Mouse (Mus musculus) hindbrain, embryonic 14.5 days (tissue): ENCODE results near the gene C1qtnf7. TPM values are rescaled to one million over a fixed set of nuclear protein-coding genes. Genes with fewer than 3 reads are reported as not detected.

Source experiments
- ATAC-seq: fragments of 200-750 bp; cut with Nextera tagmentation; 2 replicates; pipeline ENCODE4 v1.8.0; 2017; ENCODE audit warnings: moderate number of reproducible peaks, mild to moderate bottlenecking, moderate TSS enrichment, moderate library complexity; ENCODE audit not compliant: low FRiP score
- DNase-seq: peaks from one replicate; pipeline ENCODE4 v3.0.0-alpha.2; 2015; ENCODE audit warnings: low spot score
- H3K27ac ChIP-seq: fragments of 300-500 bp; sonication (generic); 2 replicates; pipeline ENCODE4 v1.5.1; 2014; ENCODE audit warnings: mild to moderate bottlenecking, moderate library complexity
- H3K27me3 ChIP-seq: fragments of 300-500 bp; sonication (generic); 2 replicates; pipeline ENCODE4 v1.6.1; 2014; ENCODE audit warnings: mild to moderate bottlenecking, low read length, mixed read lengths; ENCODE audit not compliant: control insufficient read depth, insufficient read depth
- H3K36me3 ChIP-seq: fragments of 300-500 bp; sonication (generic); replicated peaks from 2 replicates; pipeline ENCODE4 v1.6.1; 2014; ENCODE audit not compliant: control insufficient read depth, insufficient read depth
- H3K4me1 ChIP-seq: fragments of 300-500 bp; sonication (generic); replicated peaks from 2 replicates; pipeline ENCODE4 v1.6.1; 2014; ENCODE audit warnings: antibody characterized with exemption, low read length, mixed read lengths; ENCODE audit not compliant: control insufficient read depth, insufficient read depth
- H3K4me2 ChIP-seq: fragments of 300-500 bp; sonication (generic); replicated peaks from 2 replicates; pipeline ENCODE4 v1.6.1; 2014; ENCODE audit warnings: mild to moderate bottlenecking, moderate library complexity
- H3K4me3 ChIP-seq: fragments of 300-500 bp; sonication (generic); replicated peaks from 2 replicates; pipeline ENCODE4 v1.5.1; 2014; ENCODE audit warnings: mild to moderate bottlenecking, low read length
- H3K9ac ChIP-seq: fragments of 300-500 bp; sonication (generic); 2 replicates; pipeline ENCODE4 v1.6.1; 2014
- H3K9me3 ChIP-seq: fragments of 300-500 bp; sonication (generic); 2 replicates; pipeline ENCODE4 v1.6.1; 2016; ENCODE audit warnings: low read length; ENCODE audit not compliant: control insufficient read depth
- whole genome bisulfite sequencing: fragments of 180-500 bp; shearing (Covaris S2); extraction: QIAGEN DNeasy Blood & Tissue Kit; methylation state at CpG from one replicate; pipeline ENCODE4 v1.1.7; 2014; 5-methylcytosine and 5-hydroxymethylcytosine counted together
- polyA plus RNA-seq: library from polyadenylated mRNA; unstranded; fragments of >200 nt; fragmentation: Nextera tagmentation; extraction: Ambion mirVana; gene quantifications from 2 replicates; pipeline ENCODE4 v1.2.1, GENCODE M21; 2014

C1qtnf7 gene
- polyA plus RNA-seq, 1 experiment from 2014 or later = 1.7 TPM

- Histone ChIP-seq H3K4me3 (peak overlapping the region; percentile 15; the same call in 1 of the 2 replicates), H3K4me1 (peaks cover 24% of the 10 kb centered on the region), H3K36me3 (no peaks in the 10 kb centered on the region), H3K9me3 (no peaks in the 10 kb centered on the region), H3K9ac (no peak overlapping the region), H3K27ac (no peak overlapping the region), H3K27me3 (0 out of 2 replicates have a peak, but pooled peaks cover 2% of the 10 kb centered on the region), H3K4me2 (peak overlapping the region; percentile 35)
- ATAC-seq (peak; percentile 21; the same call in 1 of the 2 replicates), DNase-seq (peak; percentile 54)
- WGBS = 18% methylated on average over 5 of the region's 5 CpGs
Measured at GRCm38 (mm10) chr5:43665144-43665543, 149.8 kb downstream of the C1qtnf7 start.

Other genes starting within 250 kb of the C1qtnf7 start
- 6.1 and 6.3 TPM in 2 replicates for gene Cc2d2a, start 146.8 kb downstream of the C1qtnf7 start, polyA plus RNA-seq